Mouse (Mus musculus) kidney, embryonic 14.5 days (tissue): ENCODE measurements around the gene Chst15. TPM values are rescaled to one million over a fixed set of nuclear protein-coding genes. Genes with fewer than 3 reads are reported as not detected.

Experiments used
- ATAC-seq: fragments of 200-750 bp; cut with Nextera tagmentation; 2 replicates; pipeline ENCODE4 v1.8.0; 2017; ENCODE audit warnings: moderate number of reproducible peaks, mild to moderate bottlenecking, moderate TSS enrichment, moderate library complexity; ENCODE audit not compliant: low FRiP score, low TSS enrichment
- H3K27ac ChIP-seq: fragments of 300-500 bp; sonication (generic); 2 replicates; pipeline ENCODE4 v1.5.1; 2014; ENCODE audit warnings: low read depth, mild to moderate bottlenecking, low read length, moderate library complexity, mixed read lengths
- H3K27me3 ChIP-seq: fragments of 300-500 bp; sonication (generic); 2 replicates; pipeline ENCODE4 v1.6.1; 2014; ENCODE audit warnings: mild to moderate bottlenecking, low read length; ENCODE audit not compliant: control insufficient read depth, insufficient read depth
- H3K36me3 ChIP-seq: fragments of 300-500 bp; sonication (generic); 2 replicates; pipeline ENCODE4 v1.6.1; 2014; ENCODE audit warnings: low read length, mixed read lengths; ENCODE audit not compliant: control insufficient read depth, insufficient read depth
- H3K4me1 ChIP-seq: fragments of 300-500 bp; sonication (generic); 2 replicates; pipeline ENCODE4 v1.6.1; 2014; ENCODE audit warnings: low read length, mixed read lengths; ENCODE audit not compliant: control insufficient read depth, insufficient read depth
- H3K4me2 ChIP-seq: fragments of 300-500 bp; sonication (generic); replicated peaks from 2 replicates; pipeline ENCODE4 v1.6.1; 2014; ENCODE audit warnings: low read depth, mild to moderate bottlenecking, low read length
- H3K4me3 ChIP-seq: fragments of 300-500 bp; sonication (generic); 2 replicates; pipeline ENCODE4 v1.5.1; 2014; ENCODE audit warnings: mild to moderate bottlenecking, low read length
- H3K9ac ChIP-seq: fragments of 300-500 bp; sonication (generic); 2 replicates; pipeline ENCODE4 v1.6.1; 2014; ENCODE audit warnings: low read depth, mild to moderate bottlenecking, low read length, moderate library complexity
- H3K9me3 ChIP-seq: fragments of 300-500 bp; sonication (generic); 2 replicates; pipeline ENCODE4 v1.6.1; 2016; ENCODE audit warnings: low read length; ENCODE audit not compliant: control insufficient read depth
- WGBS: fragments of 180-500 bp; shearing (Covaris S2); extraction: QIAGEN DNeasy Blood & Tissue Kit; methylation state at CpG from one replicate; pipeline ENCODE4 v1.1.7; 2014; 5-methylcytosine and 5-hydroxymethylcytosine counted together
- polyA plus RNA-seq: library from polyadenylated mRNA; unstranded; fragments of >200 nt; fragmentation: Nextera tagmentation; extraction: Ambion mirVana; gene quantifications from 2 replicates; pipeline ENCODE4 v1.2.1, GENCODE M21; 2014

Chst15 gene
- polyA plus RNA-seq: 10.0 and 18.8 TPM in 2 replicates

DNA sequence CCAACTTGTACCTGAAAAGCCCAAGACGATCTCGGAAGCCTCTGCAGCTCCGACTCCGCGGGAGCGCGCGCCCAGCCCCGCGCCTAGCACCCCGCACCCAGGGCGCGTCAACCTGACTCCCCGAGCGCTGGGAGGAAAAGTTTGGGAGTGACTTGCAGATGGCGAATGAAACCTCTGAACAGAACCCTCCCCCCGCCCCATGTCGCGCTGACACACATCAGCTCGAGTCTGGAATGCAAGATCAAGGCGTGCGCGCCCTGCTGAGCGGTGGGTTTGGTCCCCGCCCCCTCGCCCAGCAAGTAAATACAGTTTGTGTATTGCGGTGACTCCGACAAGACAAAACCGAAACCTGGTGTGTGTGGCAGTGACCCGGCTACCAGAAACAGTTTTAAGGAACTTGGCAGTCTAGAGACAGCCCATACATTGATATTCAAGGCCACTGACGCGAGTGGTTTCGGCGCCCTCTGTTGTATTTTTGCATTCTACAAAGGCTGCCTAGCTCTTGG, at the start of gene Chst15:
Gene Chst15 (minus strand): TSS at position 193 of the 506 bp plus-strand sequence.
- H3K27ac ChIP-seq: peak within 1 kb of the TSS; percentile 83
- H3K27me3 ChIP-seq: no peaks in the 10 kb centered on the region
- peak within 1 kb of the TSS; percentile 64 for H3K4me3 ChIP-seq
- H3K9me3 ChIP-seq: no peaks in the 10 kb centered on the region
- under 1% methylated on average over 34 of the region's 34 CpGs for WGBS
- peak within 1 kb of the TSS; percentile 92 for H3K4me2 ChIP-seq
- peak within 1 kb of the TSS; percentile 79 for H3K9ac ChIP-seq
- ATAC-seq: peak; percentile 44
- H3K36me3 ChIP-seq: no peaks in the 10 kb centered on the region
- peaks cover 14% of the 10 kb centered on the region; the same call in 1 of the 2 replicates for H3K4me1 ChIP-seq

DNA sequence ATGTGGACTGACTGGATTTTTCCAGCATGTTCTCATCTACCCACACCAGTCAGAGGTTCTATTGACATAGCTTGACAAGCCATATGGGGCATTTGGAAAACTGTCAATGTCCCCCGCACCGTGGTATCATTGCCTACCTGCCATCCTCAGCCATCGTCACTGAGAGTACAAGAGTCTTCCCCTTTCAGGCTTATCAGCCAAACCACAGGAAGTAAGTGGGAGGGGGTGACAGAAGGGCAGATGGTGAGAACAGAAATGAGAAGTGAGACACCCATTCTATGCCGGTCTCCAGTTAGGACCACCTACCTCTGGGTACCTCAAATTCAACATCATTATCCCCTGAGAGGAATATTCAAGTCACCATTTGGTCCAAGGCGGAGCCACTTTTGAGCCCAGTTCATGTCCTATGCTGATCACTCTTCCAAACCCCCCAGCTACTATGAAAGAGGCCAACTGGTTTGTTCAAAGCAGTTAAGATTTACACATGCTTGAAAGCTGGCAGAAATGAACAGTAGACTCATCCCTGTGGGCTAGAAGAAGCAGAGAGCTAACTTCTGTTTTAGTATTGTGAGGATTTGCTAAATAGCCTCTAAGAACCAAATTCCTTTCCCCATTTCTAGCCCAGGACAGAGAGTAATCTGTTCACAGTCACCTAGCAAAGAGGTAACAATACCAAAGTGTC, 48.8 kb upstream of the Chst15 start:
- WGBS: 79% methylated on average over 5 of the region's 5 CpGs
- Histone ChIP-seq H3K27ac (no peak overlapping the region), H3K9me3 (no peaks in the 10 kb centered on the region), H3K4me3 (no peak overlapping the region), H3K36me3 (no peaks in the 10 kb centered on the region), H3K27me3 (no peaks in the 10 kb centered on the region), H3K9ac (no peak overlapping the region), H3K4me2 (no peak overlapping the region), H3K4me1 (peaks cover 19% of the 10 kb centered on the region)
- ATAC-seq: no peak

DNA sequence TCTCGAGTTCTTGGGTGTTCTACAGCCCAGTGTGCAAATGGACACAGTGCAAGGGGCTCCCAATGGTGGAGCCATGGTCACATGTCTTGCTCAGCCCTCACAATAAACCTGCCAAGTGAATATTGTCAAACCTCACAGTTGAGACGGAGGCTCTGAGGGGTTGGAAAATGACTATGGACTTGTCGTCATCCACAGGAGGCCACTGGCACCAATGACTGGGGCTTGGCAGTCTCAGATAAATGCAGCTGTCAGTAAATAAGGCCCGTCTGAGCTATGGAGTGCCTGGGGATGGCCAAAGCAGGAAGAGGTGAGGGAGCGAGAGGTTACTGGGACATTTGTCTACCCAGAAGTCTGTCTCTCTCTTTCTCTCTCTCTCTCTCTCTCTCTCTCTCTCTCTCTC, 48.1 kb upstream of the Chst15 start:
- H3K4me2 ChIP-seq: no peak overlapping the region
- no peaks in the 10 kb centered on the region for H3K36me3 ChIP-seq
- 76% methylated on average over 5 of the region's 5 CpGs for WGBS
- no peak overlapping the region for H3K4me3 ChIP-seq
- H3K9ac ChIP-seq: no peak overlapping the region
- no peaks in the 10 kb centered on the region for H3K27me3 ChIP-seq
- H3K27ac ChIP-seq: no peak overlapping the region
- H3K9me3 ChIP-seq: no peaks in the 10 kb centered on the region
- no peak for ATAC-seq
- peaks cover 16% of the 10 kb centered on the region for H3K4me1 ChIP-seq

DNA sequence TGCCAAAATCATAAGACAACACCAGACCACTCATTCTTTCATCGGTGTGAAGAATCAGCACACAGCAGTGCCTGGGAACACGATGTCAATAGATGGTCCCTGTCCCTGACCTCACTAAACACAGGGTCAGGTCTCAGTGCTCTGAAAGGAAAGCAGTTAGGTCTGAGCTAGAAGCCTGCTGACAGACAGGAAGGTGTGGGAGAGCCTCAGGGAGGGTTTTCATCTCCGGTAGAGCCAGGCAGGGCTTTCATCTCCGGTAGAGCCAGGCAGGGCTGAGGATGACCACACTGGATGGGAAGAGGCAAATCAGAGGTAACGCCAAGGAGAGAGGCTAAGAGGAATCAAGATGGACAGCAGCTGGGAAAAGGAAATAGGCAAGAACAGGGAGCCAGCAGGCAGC, 47.5 kb upstream of the Chst15 start:
- no peaks in the 10 kb centered on the region for H3K9me3 ChIP-seq
- 18% methylated on average over 5 of the region's 5 CpGs for WGBS
- no peak overlapping the region for H3K4me3 ChIP-seq
- ATAC-seq: no peak
- no peak overlapping the region for H3K27ac ChIP-seq
- no peaks in the 10 kb centered on the region for H3K36me3 ChIP-seq
- H3K9ac ChIP-seq: no peak overlapping the region
- H3K4me1 ChIP-seq: peaks cover 11% of the 10 kb centered on the region
- H3K4me2 ChIP-seq: no peak overlapping the region
- H3K27me3 ChIP-seq: no peaks in the 10 kb centered on the region

DNA sequence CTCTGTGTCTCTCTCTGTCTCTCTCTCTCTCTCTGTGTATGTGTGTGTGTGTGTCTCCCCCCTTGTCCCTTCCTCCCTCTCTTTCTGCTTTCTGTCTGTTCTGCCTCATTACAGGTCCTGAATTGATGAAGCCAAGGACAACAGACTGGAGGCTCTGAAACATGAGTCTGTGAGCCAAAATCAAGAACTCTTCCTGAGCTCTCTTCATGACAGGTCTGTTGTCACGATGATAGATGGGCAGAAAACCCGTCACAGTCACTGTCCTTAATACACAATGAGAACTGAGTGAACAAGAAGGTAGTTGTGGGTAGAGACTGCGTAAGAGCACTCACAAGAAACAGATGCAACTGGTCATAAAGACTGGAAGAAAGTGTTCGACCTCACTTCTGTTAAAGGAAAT, 43.3 kb upstream of the Chst15 start:
- no peak for ATAC-seq
- no peaks in the 10 kb centered on the region for H3K27me3 ChIP-seq
- H3K4me3 ChIP-seq: no peak overlapping the region
- H3K4me2 ChIP-seq: no peak overlapping the region
- H3K27ac ChIP-seq: no peak overlapping the region
- H3K9ac ChIP-seq: no peak overlapping the region
- H3K4me1 ChIP-seq: peaks cover 5% of the 10 kb centered on the region
- 68% methylated on average over 4 of the region's 4 CpGs for WGBS
- H3K36me3 ChIP-seq: no peaks in the 10 kb centered on the region
- no peaks in the 10 kb centered on the region for H3K9me3 ChIP-seq

DNA sequence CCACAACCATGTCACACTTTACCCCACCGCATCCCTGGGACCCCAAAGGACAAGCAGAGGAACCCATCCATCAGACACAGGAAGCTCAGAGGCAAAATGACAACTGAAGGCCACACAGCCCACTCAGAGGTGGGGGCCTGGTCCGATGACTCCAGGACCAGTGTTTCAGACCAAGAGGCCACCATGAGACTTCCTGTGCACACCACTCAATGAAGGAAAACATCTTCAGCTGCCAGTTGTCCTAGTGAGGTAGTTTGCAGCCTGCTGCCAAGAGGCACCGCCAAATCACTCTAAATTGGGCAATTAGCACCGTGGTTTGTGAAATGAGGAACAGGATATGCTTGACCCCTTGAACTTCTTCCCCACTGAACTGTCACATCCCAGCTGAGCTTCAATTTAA, 41.7 kb upstream of the Chst15 start:
- H3K27ac ChIP-seq: no peak overlapping the region
- no peaks in the 10 kb centered on the region; the same call in 1 of the 2 replicates for H3K4me1 ChIP-seq
- WGBS: 22% methylated on average over 4 of the region's 4 CpGs
- ATAC-seq: no peak
- H3K36me3 ChIP-seq: no peaks in the 10 kb centered on the region
- no peak overlapping the region for H3K4me2 ChIP-seq
- no peak overlapping the region for H3K4me3 ChIP-seq
- H3K9me3 ChIP-seq: no peaks in the 10 kb centered on the region
- no peak overlapping the region for H3K9ac ChIP-seq
- H3K27me3 ChIP-seq: no peaks in the 10 kb centered on the region

DNA sequence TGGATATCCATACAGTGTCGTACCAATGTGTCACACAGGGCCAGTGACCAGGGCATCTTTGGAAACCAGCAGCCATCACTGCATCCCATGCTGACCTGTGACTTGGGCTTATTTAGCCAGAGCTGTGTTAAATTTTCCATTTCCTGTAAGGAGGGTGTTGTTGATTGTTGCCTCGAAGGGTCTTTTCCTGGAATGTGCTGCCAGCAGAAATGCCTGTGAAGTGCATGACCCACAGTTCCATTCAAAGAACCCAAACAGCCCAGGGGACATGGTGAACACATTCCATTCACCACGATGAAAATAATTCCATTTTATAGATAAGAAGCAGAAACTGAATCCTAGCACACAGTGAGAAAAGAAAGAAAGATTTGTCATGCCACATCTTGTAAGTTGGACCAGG, 41.2 kb upstream of the Chst15 start:
- H3K9ac ChIP-seq: no peak overlapping the region
- H3K27ac ChIP-seq: no peak overlapping the region
- no peak for ATAC-seq
- H3K27me3 ChIP-seq: no peaks in the 10 kb centered on the region
- H3K4me3 ChIP-seq: no peak overlapping the region
- 52% methylated on average over 3 of the region's 3 CpGs for WGBS
- no peak overlapping the region for H3K4me2 ChIP-seq
- H3K36me3 ChIP-seq: no peaks in the 10 kb centered on the region
- H3K4me1 ChIP-seq: no peaks in the 10 kb centered on the region; the same call in 1 of the 2 replicates
- H3K9me3 ChIP-seq: no peaks in the 10 kb centered on the region

DNA sequence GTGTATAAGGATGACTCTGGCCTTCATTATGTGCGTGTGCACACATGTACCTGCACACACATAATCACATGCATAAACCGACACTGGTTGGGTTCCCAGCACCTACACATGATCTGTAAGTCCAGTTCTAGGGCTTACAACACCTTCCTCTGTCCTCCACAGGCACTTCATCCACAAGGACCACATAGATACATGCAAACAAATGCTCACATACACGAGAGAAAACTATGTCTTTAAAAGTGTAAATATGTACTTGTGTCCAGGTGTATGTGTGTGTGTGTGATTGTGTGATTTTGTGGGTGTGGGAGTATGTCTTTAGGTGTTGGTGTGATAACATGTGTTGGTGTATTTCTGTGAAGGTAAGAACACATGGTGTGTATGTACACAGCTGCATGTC, 40.8 kb upstream of the Chst15 start:
- Histone ChIP-seq H3K36me3 (no peaks in the 10 kb centered on the region), H3K27ac (no peak overlapping the region), H3K9me3 (no peaks in the 10 kb centered on the region), H3K9ac (no peak overlapping the region), H3K27me3 (no peaks in the 10 kb centered on the region), H3K4me1 (no peaks in the 10 kb centered on the region; the same call in 1 of the 2 replicates), H3K4me2 (no peak overlapping the region), H3K4me3 (no peak overlapping the region)
- ATAC-seq: no peak
- 85% methylated on average over 3 of the region's 3 CpGs for WGBS
